Mouse (Mus musculus): ENCODE measurements around the gene Tbk1. TPM values are rescaled to one million over a fixed set of nuclear protein-coding genes. Genes with fewer than 3 reads are reported as not detected.

Gene Tbk1
- total and polyA plus RNA-seq, 3 experiments: 7.2 to 15.6 (median 14.9) TPM

GRCm38 (mm10) chr10:121499063-121499462 lies 87.5 kb downstream of the Tbk1 start:
- Histone ChIP-seq H3K4me1 (ENCODE audit: control insufficient read depth, insufficient read depth, low read length) (peaks cover 13% of the 10 kb centered on the region), H3K4me3 (no peak overlapping the region), H3K36me3 (ENCODE audit: control insufficient read depth, insufficient read depth, low read length) (no peaks in the 10 kb centered on the region), H3K27me3 (ENCODE audit: control insufficient read depth, insufficient read depth, low read length) (no peaks in the 10 kb centered on the region), H3K9ac (ENCODE audit: low read depth, low read length) (no peak overlapping the region), H3K27ac (no peak overlapping the region), H3K79me2 (replicated peaks; ENCODE audit: control insufficient read depth, insufficient read depth, low read length) (no peaks in the 10 kb centered on the region)
- intact Hi-C loops (cut with DNase I): loop anchor here (1.0 kb wide), 1 partner anchor 12 kb away; no protein-coding TSS in a partner anchor
- DNase-seq: no peak
- WGBS: 46% methylated on average over 2 of the region's 2 CpGs
- TF ChIP-seq CTCF (IDR thresholded peaks at IDR 0.05) (no peak), EP300 (IDR thresholded peaks at IDR 0.05; ENCODE audit: insufficient read depth, low read depth, low read length) (no peak), POLR2A (IDR thresholded peaks at IDR 0.05; ENCODE audit: insufficient read depth, low read depth, low read length) (no peak)

- no peaks in the 10 kb centered on the region for H3K27me3 ChIP-seq (ENCODE audit: control insufficient read depth, insufficient read depth, low read length)
These were observed 88.1 kb downstream of the Tbk1 start for GRCm38 (mm10) chr10:121498481-121498904.

GRCm38 (mm10) chr10:121497968-121498367 lies 88.6 kb downstream of the Tbk1 start:
- 45% methylated on average over 7 of the region's 7 CpGs for WGBS
- Histone ChIP-seq H3K4me3 (no peak overlapping the region), H3K79me2 (replicated peaks; ENCODE audit: control insufficient read depth, insufficient read depth, low read length) (no peaks in the 10 kb centered on the region), H3K27ac (peak overlapping the region; percentile 56), H3K36me3 (ENCODE audit: control insufficient read depth, insufficient read depth, low read length) (no peaks in the 10 kb centered on the region), H3K4me1 (ENCODE audit: control insufficient read depth, insufficient read depth, low read length) (peaks cover 13% of the 10 kb centered on the region), H3K27me3 (ENCODE audit: control insufficient read depth, insufficient read depth, low read length) (no peaks in the 10 kb centered on the region), H3K9ac (ENCODE audit: low read depth, low read length) (no peak overlapping the region)
- no peak for TF ChIP-seq POLR2A (IDR thresholded peaks at IDR 0.05; ENCODE audit: insufficient read depth, low read depth, low read length)
- TF ChIP-seq EP300 (IDR thresholded peaks at IDR 0.05; ENCODE audit: insufficient read depth, low read depth, low read length): no peak
- no peak for TF ChIP-seq CTCF (IDR thresholded peaks at IDR 0.05)
- peak in 1 of 2 experiments; percentile 30 for DNase-seq
- intact Hi-C loops (cut with DNase I): no loop called here

More at GRCm38 (mm10) chr10:121498481-121498904, 88.1 kb downstream of the Tbk1 start:
- peak; percentile 61 to 73 for DNase-seq
- H3K9ac ChIP-seq (ENCODE audit: low read depth, low read length): no peak overlapping the region
- intact Hi-C loops (cut with DNase I): no loop called here
- no peaks in the 10 kb centered on the region for H3K36me3 ChIP-seq (ENCODE audit: control insufficient read depth, insufficient read depth, low read length)
- no peak overlapping the region for H3K4me3 ChIP-seq
- peak overlapping the region; percentile 56 for H3K27ac ChIP-seq
- TF ChIP-seq EP300 (IDR thresholded peaks at IDR 0.05; ENCODE audit: insufficient read depth, low read depth, low read length): no peak
- TF ChIP-seq CTCF (IDR thresholded peaks at IDR 0.05): no peak
- TF ChIP-seq POLR2A (IDR thresholded peaks at IDR 0.05; ENCODE audit: insufficient read depth, low read depth, low read length): no peak
- 52% methylated on average over 8 of the region's 8 CpGs for WGBS
- no peaks in the 10 kb centered on the region for H3K79me2 ChIP-seq (replicated peaks; ENCODE audit: control insufficient read depth, insufficient read depth, low read length)
- peaks cover 13% of the 10 kb centered on the region for H3K4me1 ChIP-seq (ENCODE audit: control insufficient read depth, insufficient read depth, low read length)

DNA sequence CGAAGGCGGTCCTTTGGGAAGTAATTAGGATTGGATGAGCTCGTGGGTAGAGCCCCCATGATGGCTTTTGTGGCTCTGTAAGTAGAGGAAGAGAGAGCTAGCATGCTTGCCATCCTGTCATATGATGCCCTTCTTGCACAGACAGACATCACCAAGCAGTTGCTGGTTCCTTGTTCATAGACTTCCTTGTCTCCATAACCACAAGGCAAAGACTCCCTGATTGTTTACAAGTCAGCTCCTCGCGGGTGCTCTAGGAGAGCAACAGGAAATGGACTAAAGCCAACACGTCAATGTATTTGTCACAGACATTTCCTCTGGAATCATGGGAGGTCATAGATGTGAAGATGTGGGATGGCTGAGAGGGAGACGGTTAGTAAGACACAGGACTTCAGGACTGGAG lies 90.0 kb downstream of the Tbk1 start:
- WGBS: 43% methylated on average over 7 of the region's 7 CpGs
- Histone ChIP-seq H3K4me3 (no peak overlapping the region), H3K27ac (no peak overlapping the region; the same call in 1 of the 2 replicates), H3K4me1 (ENCODE audit: control insufficient read depth, insufficient read depth, low read length) (peaks cover 13% of the 10 kb centered on the region), H3K27me3 (ENCODE audit: control insufficient read depth, insufficient read depth, low read length) (no peaks in the 10 kb centered on the region), H3K36me3 (ENCODE audit: control insufficient read depth, insufficient read depth, low read length) (no peaks in the 10 kb centered on the region), H3K9ac (ENCODE audit: low read depth, low read length) (no peak overlapping the region), H3K79me2 (replicated peaks; ENCODE audit: control insufficient read depth, insufficient read depth, low read length) (no peaks in the 10 kb centered on the region)
- intact Hi-C loops (cut with DNase I): no loop called here
- DNase-seq: peak in 1 of 2 experiments; percentile 33
- TF ChIP-seq CTCF (IDR thresholded peaks at IDR 0.05) (no peak), POLR2A (IDR thresholded peaks at IDR 0.05; ENCODE audit: insufficient read depth, low read depth, low read length) (no peak), EP300 (IDR thresholded peaks at IDR 0.05; ENCODE audit: insufficient read depth, low read depth, low read length) (no peak)

Small RNA genes within 50 kb of the gene (microRNA-seq; reads per million reads assigned to microRNA genes)
- 0 reads per million in 2 experiments for gene Gm24330

Other genes with a start within 250 kb of the Tbk1 start
- 1 to 10 TPM; 1.8 to 1.9 TPM for gene Tbc1d30, start 235.5 kb downstream of the Tbk1 start, total RNA-seq (2021)
- gene Tbc1d30, start 235.5 kb downstream of the Tbk1 start, polyA plus RNA-seq (2012; rRNA removed): 0.61 and 0.91 TPM in 2 replicates
- 10 to 100 TPM; 82.1 to 92.2 TPM for gene Gns, start 221.7 kb downstream of the Tbk1 start, total RNA-seq (2021)
- gene Gns, start 221.7 kb downstream of the Tbk1 start, polyA plus RNA-seq (2012; rRNA removed): 45.5 and 55.9 TPM in 2 replicates
- gene Rassf3, start 110.4 kb downstream of the Tbk1 start, total RNA-seq (2021): 100 to 1,000 TPM; 134 to 135 TPM
- gene Rassf3, start 110.4 kb downstream of the Tbk1 start, polyA plus RNA-seq (2012; rRNA removed): 69.4 and 121 TPM in 2 replicates
- gene Xpot, start 39.5 kb upstream of the Tbk1 start, total RNA-seq (2021): 10 to 100 TPM; 30.0 to 30.8 TPM
- gene Xpot, start 39.5 kb upstream of the Tbk1 start, polyA plus RNA-seq (2012; rRNA removed): 43.8 and 59.9 TPM in 2 replicates
- gene D930020B18Rik, start 54.8 kb upstream of the Tbk1 start, total RNA-seq (2021): not detected
- gene D930020B18Rik, start 54.8 kb upstream of the Tbk1 start, polyA plus RNA-seq (2012; rRNA removed): not detected in 2 replicates
- 1 to 10 TPM; 2.0 to 2.2 TPM for gene BC048403, start 153.2 kb upstream of the Tbk1 start, total RNA-seq (2021)
- 1.9 and 2.8 TPM in 2 replicates for gene BC048403, start 153.2 kb upstream of the Tbk1 start, polyA plus RNA-seq (2012; rRNA removed)

Data from heart, adult 2 months (tissue).